Mouse (Mus musculus) limb, embryonic 12.5 days (tissue): ENCODE measurements around the gene Meis2. TPM values are rescaled to one million over a fixed set of nuclear protein-coding genes. Genes with fewer than 3 reads are reported as not detected.

Source experiments
- ATAC-seq: fragments of 200-750 bp; cut with Nextera tagmentation; 2 replicates; pipeline ENCODE4 v1.8.0; 2017; ENCODE audit warnings: low read depth, moderate TSS enrichment; ENCODE audit not compliant: insufficient number of reproducible peaks, insufficient read depth, low FRiP score, low TSS enrichment
- H3K27ac ChIP-seq: fragments of 300-500 bp; sonication (generic); 2 replicates; pipeline ENCODE4 v1.5.1; 2016; ENCODE audit warnings: mild to moderate bottlenecking, moderate library complexity
- H3K27me3 ChIP-seq: fragments of 300-500 bp; sonication (generic); 2 replicates; pipeline ENCODE4 v1.6.1; 2016; ENCODE audit warnings: mild to moderate bottlenecking, moderate library complexity
- H3K36me3 ChIP-seq: fragments of 300-500 bp; sonication (generic); 2 replicates; pipeline ENCODE4 v1.6.1; 2016; ENCODE audit warnings: mild to moderate bottlenecking, moderate library complexity
- H3K4me1 ChIP-seq: fragments of 300-500 bp; sonication (generic); replicated peaks from 2 replicates; pipeline ENCODE4 v1.6.1; 2016
- H3K4me2 ChIP-seq: fragments of 300-500 bp; sonication (generic); 2 replicates; pipeline ENCODE4 v1.6.1; 2016; ENCODE audit warnings: mild to moderate bottlenecking, moderate library complexity
- H3K4me3 ChIP-seq: fragments of 300-500 bp; sonication (generic); replicated peaks from 2 replicates; pipeline ENCODE4 v1.5.1; 2016; ENCODE audit warnings: mild to moderate bottlenecking
- H3K9ac ChIP-seq: fragments of 300-500 bp; sonication (generic); replicated peaks from 2 replicates; pipeline ENCODE4 v1.6.1; 2016; ENCODE audit warnings: mild to moderate bottlenecking, moderate library complexity
- H3K9me3 ChIP-seq: fragments of 300-500 bp; sonication (generic); 2 replicates; pipeline ENCODE4 v1.6.1; 2016; ENCODE audit warnings: mild to moderate bottlenecking, moderate library complexity
- WGBS: fragments of 180-500 bp; shearing (Covaris S2); methylation state at CpG from one replicate; pipeline ENCODE4 v1.1.7; 2016; 5-methylcytosine and 5-hydroxymethylcytosine counted together
- polyA plus RNA-seq: library from polyadenylated mRNA; unstranded; fragments of >200 nt; fragmentation: Nextera tagmentation; extraction: Ambion mirVana; gene quantifications from 2 replicates; pipeline ENCODE4 v1.2.1, GENCODE M21; 2016

Meis2 gene
- polyA plus RNA-seq, 1 experiment from 2014 or later = 20.5 TPM

DNA sequence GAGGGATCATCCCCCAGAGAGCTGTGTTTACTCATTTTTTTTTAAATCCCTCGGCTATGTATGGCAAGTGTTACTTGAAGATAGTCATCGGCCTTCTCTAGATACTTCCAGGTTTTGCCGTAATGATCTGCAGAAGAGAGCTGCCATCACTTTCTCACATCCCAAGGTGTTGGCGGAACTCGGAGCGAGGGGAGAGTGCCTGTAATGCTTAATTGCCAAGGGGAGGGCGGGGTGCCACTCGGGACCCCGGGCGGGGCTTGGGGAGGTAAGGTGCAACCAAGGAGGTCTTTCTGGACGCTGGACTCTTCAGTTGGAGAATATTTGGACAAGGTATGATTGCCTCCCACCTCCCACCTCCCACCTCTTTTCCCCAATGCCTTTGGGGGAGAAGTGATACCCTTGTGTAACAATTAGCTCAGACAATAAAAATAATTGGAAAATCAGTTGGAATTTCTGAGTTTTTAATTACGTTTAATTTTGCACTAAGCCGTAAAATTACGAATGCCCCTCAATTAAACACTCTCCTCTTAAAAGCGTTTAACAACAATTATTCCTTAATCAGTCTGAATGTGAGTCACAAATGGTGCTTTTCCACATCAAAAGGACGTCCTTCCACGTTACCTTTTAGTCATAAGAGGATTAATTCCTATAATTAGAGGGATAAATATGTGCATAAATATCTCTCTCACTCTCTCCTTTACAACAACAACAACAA lies 9.2 kb upstream of the Meis2 start:
- Histone ChIP-seq H3K4me2 (peak overlapping the region; percentile 64), H3K36me3 (no peaks in the 10 kb centered on the region), H3K27me3 (peaks cover 73% of the 10 kb centered on the region), H3K27ac (no peak overlapping the region), H3K9me3 (no peaks in the 10 kb centered on the region), H3K4me3 (peak overlapping the region; percentile 41; the same call in 1 of the 2 replicates), H3K4me1 (peaks cover 9% of the 10 kb centered on the region), H3K9ac (no peak overlapping the region)
- WGBS = 4% methylated on average over 17 of the region's 17 CpGs
- ATAC-seq = no peak

DNA sequence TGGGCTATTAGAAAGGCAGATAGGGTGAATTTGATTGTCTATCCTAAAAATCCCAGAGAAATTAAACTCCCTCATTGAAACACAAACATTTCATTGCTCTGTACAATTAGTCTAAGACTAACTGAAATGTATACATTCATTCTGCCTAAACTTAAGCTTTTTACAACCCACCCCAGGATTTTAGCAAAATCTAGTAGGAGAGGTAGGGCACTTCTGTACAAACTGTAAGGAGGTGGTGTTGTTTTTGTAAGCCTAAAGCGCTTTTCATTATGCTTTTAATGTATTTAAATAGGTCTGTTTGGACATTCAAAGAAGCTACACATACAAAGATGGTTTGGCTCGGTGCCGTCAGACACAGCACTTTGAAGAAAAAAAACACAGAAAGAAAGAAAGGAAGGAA lies 8.4 kb upstream of the Meis2 start:
- Histone ChIP-seq H3K9me3 (no peaks in the 10 kb centered on the region), H3K4me1 (peaks cover 9% of the 10 kb centered on the region), H3K9ac (no peak overlapping the region), H3K4me2 (no peak overlapping the region), H3K27ac (no peak overlapping the region), H3K36me3 (no peaks in the 10 kb centered on the region), H3K27me3 (peaks cover 75% of the 10 kb centered on the region), H3K4me3 (no peak overlapping the region)
- WGBS = 22% methylated on average over 3 of the region's 3 CpGs
- no peak for ATAC-seq

DNA sequence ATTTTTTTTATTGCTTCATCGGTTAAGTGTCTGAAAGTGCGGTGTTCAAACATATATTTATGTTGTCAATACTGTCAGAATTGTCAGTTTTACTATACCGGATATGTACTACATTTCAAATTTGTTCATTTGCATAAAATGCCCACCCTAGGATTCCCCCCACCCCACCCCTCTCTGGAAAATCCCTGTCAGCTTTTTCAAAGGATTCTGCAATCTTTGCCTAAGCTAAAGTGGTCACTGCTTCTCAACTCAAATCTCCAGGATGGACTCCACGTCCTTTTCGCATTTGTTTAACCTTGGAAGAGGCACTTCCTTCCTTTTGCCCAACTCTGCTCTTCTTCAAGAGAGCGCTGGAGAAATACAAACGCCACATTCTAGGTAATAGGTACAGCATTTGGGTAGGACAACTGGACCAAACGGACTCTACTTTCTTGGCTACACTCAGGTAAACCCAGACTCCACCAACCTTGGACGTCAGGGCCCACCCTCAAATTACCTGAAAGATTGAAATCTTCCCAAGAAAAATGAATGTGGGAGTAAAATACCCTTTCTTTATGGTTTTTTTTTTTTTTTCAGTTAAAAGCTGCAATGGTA lies 7.8 kb upstream of the Meis2 start:
- Histone ChIP-seq H3K9ac (no peak overlapping the region), H3K36me3 (no peaks in the 10 kb centered on the region), H3K9me3 (no peaks in the 10 kb centered on the region), H3K27ac (no peak overlapping the region), H3K4me3 (no peak overlapping the region), H3K4me1 (peaks cover 9% of the 10 kb centered on the region), H3K4me2 (no peak overlapping the region), H3K27me3 (peaks cover 78% of the 10 kb centered on the region)
- no peak for ATAC-seq
- 24% methylated on average over 9 of the region's 9 CpGs for WGBS

DNA sequence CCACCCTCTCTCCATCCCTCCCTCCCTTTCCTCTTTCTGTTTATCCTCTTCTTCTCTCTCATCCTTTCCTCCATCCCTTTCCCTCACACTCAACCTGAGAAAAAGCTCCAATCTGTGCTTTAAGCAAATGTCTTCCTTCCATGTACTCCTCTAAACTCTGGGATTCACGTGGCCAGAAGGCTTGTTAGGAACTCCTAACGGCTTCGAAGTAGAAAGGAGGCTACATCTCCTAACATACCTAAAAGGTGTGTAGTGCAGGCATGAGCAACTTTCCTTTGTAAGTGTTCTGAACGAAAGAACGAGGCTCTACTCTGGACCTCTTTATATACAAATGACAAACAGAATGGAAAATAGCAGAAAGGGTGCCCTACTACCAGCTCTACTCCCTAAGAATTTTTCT lies 7.1 kb upstream of the Meis2 start:
- no peak overlapping the region for H3K27ac ChIP-seq
- 7% methylated on average over 5 of the region's 5 CpGs for WGBS
- peak overlapping the region; percentile 28 for H3K4me3 ChIP-seq
- H3K9ac ChIP-seq = 0 out of 2 replicates have a peak overlapping the region, but pooled peaks have one; percentile 18
- no peaks in the 10 kb centered on the region for H3K36me3 ChIP-seq
- no peaks in the 10 kb centered on the region for H3K9me3 ChIP-seq
- no peak for ATAC-seq
- H3K4me1 ChIP-seq = peaks cover 9% of the 10 kb centered on the region
- H3K27me3 ChIP-seq = peaks cover 83% of the 10 kb centered on the region
- peak overlapping the region; percentile 52 for H3K4me2 ChIP-seq

DNA sequence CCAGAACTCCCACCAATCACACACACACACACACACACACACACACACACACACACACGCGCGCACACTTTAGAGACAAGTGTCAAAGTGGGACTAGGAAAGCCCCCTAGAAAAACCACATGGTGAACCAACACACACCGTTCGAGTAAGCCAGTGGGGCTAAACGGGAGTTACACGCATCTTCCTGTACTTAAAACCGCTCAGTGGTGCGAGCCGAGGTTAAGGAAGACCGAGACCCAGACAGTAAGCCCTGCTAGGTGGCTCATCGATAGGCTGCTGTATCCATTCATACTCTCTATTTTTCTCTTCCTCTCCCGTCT lies 6.6 kb upstream of the Meis2 start:
- H3K4me3 ChIP-seq = peak overlapping the region; percentile 28
- no peak for ATAC-seq
- peaks cover 10% of the 10 kb centered on the region for H3K4me1 ChIP-seq
- H3K27ac ChIP-seq = no peak overlapping the region
- H3K27me3 ChIP-seq = peaks cover 84% of the 10 kb centered on the region
- WGBS = 3% methylated on average over 13 of the region's 13 CpGs
- H3K36me3 ChIP-seq = no peaks in the 10 kb centered on the region
- peak overlapping the region; percentile 52 for H3K4me2 ChIP-seq
- no peaks in the 10 kb centered on the region for H3K9me3 ChIP-seq
- H3K9ac ChIP-seq = 0 out of 2 replicates have a peak overlapping the region, but pooled peaks have one; percentile 18

DNA sequence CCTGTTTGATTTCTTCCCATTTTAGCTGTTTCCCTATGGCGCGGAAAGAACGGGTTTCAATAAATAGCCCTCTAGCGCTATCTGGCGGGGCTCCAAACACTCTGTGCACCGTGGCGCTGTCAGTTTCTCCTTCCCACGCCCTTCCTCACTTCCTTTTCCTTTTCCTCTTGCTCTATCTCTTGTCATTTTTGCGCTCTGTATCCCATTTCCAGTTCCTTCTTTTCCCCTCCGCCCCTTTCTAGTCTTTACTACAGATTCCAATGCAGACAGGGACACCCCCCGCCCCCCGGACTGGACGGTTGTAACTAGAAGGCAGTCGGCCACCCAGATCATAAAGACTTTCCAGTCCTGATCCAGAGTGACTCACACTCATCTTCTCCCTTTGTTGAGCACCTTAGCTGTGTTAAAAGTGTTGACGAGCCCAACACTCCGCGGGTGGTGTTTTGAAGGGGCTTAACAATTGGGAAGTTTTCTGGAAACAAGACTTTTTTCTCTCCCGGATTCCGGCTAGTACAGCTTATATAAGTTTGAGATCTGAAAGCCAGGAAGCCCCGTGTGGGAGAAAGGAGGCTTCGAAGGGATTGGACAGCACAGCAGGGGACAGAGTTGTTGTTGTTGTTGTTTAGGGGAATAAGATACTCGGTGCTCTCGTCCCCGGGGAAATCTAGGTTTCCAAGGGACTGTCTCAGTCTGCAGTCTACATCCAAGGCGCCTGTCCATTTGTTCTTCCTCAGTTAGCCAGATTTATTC lies 6.1 kb upstream of the Meis2 start:
- Histone ChIP-seq H3K36me3 (no peaks in the 10 kb centered on the region), H3K9ac (0 out of 2 replicates have a peak overlapping the region, but pooled peaks have one; percentile 9), H3K27ac (no peak overlapping the region), H3K4me3 (peak overlapping the region; percentile 28), H3K4me1 (peaks cover 14% of the 10 kb centered on the region), H3K9me3 (no peaks in the 10 kb centered on the region), H3K4me2 (peak overlapping the region; percentile 52), H3K27me3 (peaks cover 84% of the 10 kb centered on the region)
- no peak for ATAC-seq
- under 1% methylated on average over 25 of the region's 25 CpGs for WGBS

DNA sequence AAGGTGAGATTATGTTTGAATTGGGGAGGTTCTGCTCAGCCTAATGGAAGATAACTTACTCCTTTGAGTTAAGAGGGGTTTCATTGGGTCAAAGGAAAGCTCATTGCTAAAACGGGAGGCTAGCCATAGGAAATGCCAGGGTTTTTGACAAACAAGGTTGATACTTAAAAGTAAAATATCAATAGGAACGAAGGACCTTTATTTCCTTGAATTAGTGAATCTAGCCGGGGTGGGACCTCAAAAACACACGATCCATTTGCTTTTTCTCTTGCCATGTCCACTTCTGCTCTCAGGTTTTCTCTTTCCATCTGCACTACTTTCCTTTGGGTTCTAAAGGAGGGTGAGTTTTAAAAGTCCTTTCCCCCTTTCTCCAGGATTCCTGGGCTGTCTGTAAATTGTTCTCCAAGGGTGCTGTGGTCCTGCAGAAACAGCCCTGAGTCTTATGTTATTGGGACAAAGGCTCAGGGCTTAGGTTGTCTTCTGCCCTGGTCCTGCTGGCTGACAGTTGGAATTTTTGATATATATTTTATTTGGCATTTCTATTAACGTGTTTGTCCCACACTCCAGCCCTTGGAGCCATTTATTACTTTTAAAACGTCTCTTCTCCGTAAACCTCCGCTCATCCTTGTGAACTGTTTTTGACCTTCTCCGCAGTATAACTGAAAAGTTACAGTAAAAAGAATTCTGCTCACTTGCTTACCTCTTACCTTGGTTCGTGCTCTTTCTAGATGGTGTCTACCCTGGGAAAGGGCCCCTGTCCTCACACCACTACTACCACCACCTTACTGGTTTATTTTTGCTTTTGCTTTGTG lies 5.2 kb upstream of the Meis2 start:
- Histone ChIP-seq H3K4me3 (peak overlapping the region; percentile 10), H3K27me3 (peaks cover 84% of the 10 kb centered on the region), H3K9ac (no peak overlapping the region), H3K27ac (no peak overlapping the region), H3K4me2 (peak overlapping the region; percentile 52; the same call in 1 of the 2 replicates), H3K4me1 (peaks cover 15% of the 10 kb centered on the region), H3K9me3 (no peaks in the 10 kb centered on the region), H3K36me3 (no peaks in the 10 kb centered on the region)
- ATAC-seq = no peak
- 8% methylated on average over 10 of the region's 10 CpGs for WGBS

DNA sequence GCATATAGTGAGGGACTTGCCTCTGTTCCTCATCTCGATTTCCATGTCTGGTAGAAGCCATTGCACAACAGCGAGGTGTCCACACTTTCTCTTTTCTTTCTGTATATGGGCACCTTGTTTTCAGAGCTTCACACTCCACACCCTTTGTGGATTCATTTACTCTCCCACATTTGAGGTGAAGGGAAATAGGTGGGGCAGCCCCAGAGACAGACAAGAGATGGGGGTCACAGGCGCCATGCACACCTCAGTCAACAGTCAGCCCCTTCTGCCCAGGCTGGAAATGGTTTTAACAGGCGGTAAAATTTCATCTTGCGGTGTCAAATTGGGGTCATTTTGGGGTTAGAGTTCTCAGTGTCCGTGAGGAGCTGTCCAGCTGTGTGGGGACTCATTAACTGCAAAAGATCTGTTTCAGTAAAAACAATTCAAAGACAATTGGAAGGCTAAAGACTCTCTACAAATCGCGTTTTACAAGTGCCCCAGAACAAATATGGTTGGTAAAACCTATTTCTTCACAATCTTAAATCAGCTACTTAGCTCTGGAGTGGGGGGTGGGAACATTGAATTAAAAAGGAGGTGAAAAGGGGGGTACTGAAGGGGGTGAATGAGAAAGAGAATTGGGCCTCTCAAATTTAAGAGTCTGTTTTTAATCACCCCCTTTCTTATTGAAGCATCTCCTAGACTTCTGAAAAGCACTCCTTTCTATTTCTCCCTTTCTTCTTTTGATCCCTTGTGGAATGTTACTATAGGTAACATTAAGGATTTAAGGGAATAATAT lies 4.0 kb upstream of the Meis2 start:
- Histone ChIP-seq H3K9ac (peak overlapping the region; percentile 34; the same call in 1 of the 2 replicates), H3K36me3 (no peaks in the 10 kb centered on the region), H3K9me3 (no peaks in the 10 kb centered on the region), H3K27ac (no peak overlapping the region), H3K4me1 (peaks cover 9% of the 10 kb centered on the region), H3K4me2 (peak overlapping the region; percentile 82), H3K27me3 (peaks cover 84% of the 10 kb centered on the region), H3K4me3 (peak overlapping the region; percentile 50)
- ATAC-seq = no peak
- WGBS = 3% methylated on average over 8 of the region's 8 CpGs

DNA sequence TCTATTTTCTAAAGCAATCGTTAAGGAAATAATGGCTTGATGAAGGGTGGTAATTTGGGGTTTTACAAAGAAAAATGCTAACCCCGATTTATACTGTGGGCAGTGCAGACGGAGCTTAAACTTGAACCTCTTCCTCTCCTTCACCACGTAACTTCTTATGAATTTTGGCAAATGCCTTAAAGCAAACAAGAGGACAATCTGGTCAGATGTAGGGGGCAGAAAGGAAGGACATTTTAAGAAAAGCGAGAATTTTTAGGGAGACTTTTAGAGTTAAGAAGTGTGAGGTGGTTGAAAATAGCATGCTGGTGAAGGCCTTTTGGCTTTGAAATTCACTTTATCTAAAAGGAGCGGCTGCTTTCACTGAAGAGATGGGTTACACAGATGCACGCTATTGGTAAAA lies 3.3 kb upstream of the Meis2 start:
- Histone ChIP-seq H3K4me1 (peaks cover 12% of the 10 kb centered on the region), H3K9ac (peak overlapping the region; percentile 34; the same call in 1 of the 2 replicates), H3K4me2 (peak overlapping the region; percentile 82), H3K9me3 (no peaks in the 10 kb centered on the region), H3K36me3 (no peaks in the 10 kb centered on the region), H3K27ac (no peak overlapping the region), H3K27me3 (peaks cover 81% of the 10 kb centered on the region), H3K4me3 (peak overlapping the region; percentile 50)
- 7% methylated on average over 7 of the region's 7 CpGs for WGBS
- ATAC-seq = no peak

DNA sequence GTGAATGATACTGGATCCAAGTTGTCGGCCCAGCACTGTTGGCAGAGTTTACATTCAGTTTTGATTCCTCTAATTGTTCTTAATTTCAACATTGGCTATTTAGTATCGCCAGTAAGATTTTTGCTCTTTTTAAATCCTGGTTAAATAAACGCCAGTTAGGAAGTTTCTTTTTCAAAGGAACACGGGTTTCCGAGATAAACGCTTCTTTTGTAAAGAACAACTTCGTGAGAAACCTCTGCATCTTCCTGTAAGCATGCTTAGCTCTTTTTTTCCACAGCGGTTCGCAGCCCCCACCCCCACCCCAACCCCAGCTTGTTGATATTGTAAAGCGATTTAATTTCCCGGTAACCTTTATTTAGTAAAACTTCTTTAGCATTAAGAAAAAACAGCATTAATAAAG lies 2.8 kb upstream of the Meis2 start:
- Histone ChIP-seq H3K9me3 (no peaks in the 10 kb centered on the region), H3K27me3 (peaks cover 80% of the 10 kb centered on the region), H3K4me2 (peak overlapping the region; percentile 82), H3K4me3 (peak overlapping the region; percentile 50), H3K9ac (no peak overlapping the region), H3K27ac (no peak overlapping the region), H3K4me1 (peaks cover 12% of the 10 kb centered on the region), H3K36me3 (no peaks in the 10 kb centered on the region)
- whole genome bisulfite sequencing = under 1% methylated on average over 11 of the region's 11 CpGs
- ATAC-seq = no peak
